Mouse (Mus musculus) liver, adult (tissue): ENCODE measurements around the gene Nfkb2.
A peak's percentile ranks its signal among the peaks of the same experiment; 100 is the strongest.

Source experiments
- GATA4 ChIP-seq: IDR thresholded peaks from 2 replicates; pipeline ENCODE4 v1.6.1; 2014; ENCODE audit warnings: mild to moderate bottlenecking, low read length; ENCODE audit not compliant: insufficient replicate concordance

Nfkb2 gene

DNA sequence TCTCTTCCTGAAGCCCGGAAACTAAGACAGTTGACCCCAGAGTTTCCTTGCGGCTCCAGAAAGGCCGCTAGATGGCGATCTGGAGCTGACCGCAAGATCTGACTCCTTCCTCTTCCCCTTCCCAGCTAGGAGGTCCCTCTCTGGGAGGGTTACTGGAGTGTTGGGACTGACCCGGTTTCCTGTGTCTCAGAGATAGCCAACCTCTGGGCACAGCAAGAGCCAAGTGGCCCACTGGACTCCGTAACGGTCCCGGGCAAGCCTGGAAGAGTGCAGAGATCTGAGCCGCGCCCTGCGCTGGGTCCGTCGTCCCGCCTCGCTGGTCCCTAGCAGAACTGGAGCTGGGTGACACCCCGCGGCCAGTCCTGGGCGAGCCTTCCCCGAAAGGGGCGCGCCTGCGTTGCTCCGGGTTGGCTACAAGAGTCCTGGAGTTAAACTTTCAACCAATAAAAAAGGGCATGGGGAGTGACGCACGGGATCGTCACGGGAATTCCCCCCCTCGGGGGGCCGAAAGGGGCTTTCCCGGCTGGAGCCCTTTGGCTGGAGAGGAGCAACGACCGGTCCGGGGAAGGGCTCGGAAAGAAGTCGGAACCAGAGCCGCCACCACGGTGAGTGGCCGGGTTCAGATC lies at the start of gene Nfkb2:
Nfkb2 (plus strand) TSS at position 105 of the 626 bp plus-strand sequence.
- TF ChIP-seq GATA4: peak; percentile 67; the same call in 1 of the 2 replicates

DNA sequence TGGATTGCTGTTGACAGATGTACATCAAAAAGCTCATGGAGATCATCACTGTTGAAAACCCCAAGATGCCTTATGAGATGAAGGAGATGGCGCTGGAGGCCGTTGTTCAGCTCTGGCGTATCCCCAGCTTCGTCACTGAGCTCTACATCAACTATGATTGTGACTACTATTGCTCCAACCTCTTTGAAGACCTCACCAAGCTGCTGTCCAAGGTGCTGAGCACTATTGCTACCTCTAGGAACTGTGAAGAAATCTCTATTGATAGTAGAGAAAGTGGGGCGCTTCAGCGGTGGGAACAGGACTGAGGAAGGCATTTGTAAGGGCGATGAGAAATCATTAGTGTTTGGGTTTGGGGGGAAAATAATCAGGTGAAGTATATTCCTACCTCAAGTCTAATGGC lies 39.4 kb upstream of the Nfkb2 start:
- TF ChIP-seq GATA4: no peak

DNA sequence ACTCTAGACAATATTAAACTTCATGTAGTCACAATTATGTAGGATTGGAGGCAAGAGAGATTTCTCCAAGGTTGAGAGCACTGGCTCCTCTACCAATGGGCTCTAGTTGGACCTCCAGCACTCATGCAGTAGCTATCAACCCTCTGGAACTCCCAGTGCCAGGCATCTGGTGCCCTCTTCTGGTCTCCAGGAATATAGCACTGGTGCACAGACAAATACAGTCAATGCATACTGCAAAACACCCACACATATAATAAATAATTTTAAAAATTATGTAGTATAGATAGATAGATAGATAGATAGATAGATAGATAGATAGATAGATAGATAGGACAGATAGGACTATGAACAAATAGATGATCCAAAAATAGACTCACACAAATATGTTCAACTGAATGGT lies 28.8 kb upstream of the Nfkb2 start:
- TF ChIP-seq GATA4: no peak

DNA sequence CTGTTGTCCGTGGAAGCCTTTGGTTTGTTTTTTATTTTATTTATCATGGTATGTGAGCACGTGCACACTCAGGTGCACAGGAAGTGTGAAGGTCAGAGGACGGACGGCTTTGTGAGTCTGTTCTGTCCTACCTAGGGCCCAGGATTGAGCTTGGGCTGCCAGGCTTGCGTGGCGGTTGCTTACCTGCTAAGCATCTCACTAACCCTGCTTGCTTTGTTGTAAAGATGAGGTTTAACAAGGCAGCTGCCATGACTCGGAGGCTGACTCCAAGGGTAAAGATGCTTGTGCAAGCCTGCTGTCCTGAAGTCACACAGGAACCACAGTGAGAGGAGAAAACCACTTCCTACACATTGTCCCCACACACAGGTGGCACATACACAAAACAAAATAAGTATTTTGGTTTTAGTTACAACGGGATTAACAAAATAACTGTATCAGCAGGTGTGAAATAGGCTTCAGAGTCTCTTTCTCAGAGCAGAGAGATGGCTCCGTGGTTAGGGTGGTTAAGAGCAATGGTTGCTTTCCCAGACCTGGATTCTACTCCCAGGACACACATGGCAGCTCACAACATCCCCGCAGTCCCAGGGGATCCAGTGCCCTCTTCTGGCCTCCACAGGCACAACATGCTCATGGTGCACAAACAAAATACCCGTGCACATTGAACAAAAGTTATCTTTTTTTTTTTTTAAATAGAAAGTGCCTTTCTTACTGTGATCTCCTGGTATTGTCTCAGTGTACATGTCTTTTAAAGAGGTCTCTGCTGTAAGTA lies 21.9 kb upstream of the Nfkb2 start:
- no peak for TF ChIP-seq GATA4

DNA sequence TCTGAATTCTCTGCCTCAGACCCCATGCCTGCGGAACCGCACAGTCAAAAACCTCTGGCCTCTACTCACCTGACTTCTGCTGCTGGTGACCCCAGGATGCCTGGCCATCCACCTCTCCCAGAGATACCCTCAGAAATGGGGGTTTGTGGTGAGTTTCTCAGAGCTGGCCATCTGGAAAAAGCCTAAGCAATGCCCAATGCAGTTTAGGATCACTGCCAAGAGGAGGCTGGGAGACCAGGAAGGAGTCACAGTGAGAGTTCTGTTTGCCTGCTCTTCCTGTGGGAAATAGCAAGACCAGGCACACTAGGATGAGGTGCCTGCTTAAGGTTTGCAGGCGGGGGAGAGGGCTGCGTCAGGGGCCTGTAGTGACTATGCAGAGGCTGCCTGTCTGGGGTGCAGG lies 19.4 kb upstream of the Nfkb2 start:
- no peak for TF ChIP-seq GATA4

DNA sequence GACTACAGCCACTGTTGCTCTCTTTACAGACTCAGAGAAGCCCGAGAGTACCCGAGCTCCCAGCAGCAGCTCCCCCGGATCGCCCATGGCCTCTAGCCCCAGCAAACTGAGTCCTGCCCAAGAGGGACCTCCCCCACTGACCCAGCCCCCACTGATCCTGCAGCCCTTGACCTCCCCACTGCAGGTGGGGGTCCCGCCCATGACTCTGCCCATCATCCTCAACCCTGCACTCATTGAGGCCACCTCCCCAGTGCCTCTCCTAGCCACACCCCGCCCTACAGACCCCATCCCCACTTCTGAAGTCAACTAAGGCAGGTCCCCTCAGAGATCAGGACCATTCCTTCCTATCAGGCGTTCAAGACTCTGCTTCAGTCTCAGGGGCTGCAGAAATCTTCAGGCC lies 18.5 kb upstream of the Nfkb2 start:
- no peak for TF ChIP-seq GATA4

DNA sequence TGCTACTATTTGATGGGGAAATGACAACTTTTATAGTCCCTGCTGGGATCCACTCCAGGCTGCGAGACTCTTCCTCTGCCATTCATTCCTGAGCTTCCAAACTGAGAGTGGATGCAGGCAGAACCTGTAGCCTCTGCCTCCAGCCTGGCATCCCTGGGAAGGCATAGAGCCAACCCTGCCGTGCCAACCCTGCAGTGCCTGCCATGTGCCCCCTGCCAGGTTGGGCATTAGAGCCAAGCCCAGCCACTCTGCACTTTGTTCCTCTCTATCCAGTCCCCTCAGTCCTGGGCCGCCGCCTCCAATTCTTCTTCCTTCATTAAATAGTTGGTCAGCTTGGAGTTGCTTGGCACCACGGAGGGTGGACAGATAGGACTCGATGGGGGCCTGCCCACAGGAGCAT lies 18.1 kb upstream of the Nfkb2 start:
- no peak for TF ChIP-seq GATA4

DNA sequence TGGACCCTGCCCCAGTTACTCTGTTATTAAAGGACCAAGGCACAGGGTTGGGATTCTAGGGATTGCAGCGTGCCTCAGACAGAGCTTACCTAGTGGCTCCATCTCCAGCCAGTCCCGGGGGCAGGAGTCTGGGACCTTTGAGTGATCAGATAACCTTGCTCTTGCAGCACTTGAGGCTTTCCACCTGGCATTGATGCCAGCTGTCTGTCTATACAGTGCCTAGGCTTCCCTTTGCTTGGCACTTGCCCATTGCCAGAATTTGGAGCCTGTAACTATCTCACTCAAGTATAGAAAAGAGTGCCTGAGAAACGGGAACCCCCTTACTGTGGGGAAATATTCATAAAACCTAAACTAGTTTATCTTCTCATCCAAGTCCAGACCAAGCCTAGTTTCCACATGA lies 17.2 kb upstream of the Nfkb2 start:
- TF ChIP-seq GATA4: no peak

DNA sequence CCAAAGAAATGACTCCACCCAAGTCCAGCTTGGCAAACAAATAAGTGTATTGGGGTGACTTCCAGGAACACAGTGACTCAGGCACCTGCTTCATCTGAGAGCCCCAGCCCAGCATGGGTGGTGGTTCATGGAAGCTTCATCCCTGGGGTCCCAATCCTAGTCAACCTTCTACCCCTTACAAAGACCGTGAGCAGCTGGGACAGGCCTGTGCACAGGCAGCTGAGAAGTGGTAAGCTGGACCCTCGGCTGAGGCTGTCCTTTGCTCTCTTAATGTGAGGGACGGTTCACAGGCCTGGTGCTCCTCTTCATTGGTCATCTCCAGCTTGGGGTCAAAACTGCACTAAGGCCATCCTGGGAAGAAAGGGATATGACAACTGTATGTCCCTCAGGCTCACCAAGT lies 16.6 kb upstream of the Nfkb2 start:
- TF ChIP-seq GATA4: no peak

DNA sequence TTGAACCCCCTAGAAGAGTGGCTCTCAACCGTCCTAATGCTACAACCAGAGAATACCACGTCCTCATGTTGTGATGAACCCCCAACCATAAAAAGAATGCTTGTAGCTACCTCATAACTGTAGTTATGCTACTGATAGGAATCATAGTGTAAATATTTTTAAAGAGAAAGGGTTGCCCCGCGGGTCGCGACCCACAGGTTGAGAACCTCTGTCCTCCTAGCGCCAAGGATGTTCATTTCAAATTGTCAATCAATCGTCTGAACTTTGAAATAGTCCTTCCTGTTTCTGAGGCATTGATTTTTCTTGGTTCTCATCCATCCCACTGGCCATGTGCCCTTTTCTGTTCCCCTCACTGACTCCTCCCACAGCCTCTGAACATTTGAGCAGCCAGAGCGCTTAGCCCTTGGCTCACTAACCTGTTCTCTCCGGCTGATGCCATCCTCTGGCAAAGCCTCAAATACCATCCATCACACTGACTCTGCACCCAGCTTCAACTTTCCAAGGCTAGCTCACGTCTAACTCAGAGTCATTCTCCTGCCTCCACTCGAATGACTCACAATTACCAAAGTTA lies 13.5 kb upstream of the Nfkb2 start:
- TF ChIP-seq GATA4: peak; percentile 50; the same call in 1 of the 2 replicates

DNA sequence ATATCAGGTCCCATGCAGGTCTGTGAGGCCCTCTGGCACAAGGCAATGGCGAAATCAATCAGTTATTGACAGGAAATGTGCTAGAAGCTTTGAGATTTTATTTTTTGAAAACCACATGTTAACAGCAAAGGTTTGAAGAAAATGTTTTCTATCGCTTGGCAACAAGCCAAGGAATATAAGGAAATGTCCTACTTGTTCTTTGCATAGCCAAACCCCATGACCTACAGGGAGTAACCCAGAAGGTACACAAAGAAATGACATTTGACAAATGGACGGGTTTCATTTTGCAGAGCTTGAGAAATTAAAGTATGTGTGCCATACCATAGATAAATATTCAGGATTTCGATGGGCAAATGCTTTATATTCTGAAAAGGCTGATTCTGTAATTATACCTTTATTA lies 7.2 kb upstream of the Nfkb2 start:
- TF ChIP-seq GATA4: no peak

DNA sequence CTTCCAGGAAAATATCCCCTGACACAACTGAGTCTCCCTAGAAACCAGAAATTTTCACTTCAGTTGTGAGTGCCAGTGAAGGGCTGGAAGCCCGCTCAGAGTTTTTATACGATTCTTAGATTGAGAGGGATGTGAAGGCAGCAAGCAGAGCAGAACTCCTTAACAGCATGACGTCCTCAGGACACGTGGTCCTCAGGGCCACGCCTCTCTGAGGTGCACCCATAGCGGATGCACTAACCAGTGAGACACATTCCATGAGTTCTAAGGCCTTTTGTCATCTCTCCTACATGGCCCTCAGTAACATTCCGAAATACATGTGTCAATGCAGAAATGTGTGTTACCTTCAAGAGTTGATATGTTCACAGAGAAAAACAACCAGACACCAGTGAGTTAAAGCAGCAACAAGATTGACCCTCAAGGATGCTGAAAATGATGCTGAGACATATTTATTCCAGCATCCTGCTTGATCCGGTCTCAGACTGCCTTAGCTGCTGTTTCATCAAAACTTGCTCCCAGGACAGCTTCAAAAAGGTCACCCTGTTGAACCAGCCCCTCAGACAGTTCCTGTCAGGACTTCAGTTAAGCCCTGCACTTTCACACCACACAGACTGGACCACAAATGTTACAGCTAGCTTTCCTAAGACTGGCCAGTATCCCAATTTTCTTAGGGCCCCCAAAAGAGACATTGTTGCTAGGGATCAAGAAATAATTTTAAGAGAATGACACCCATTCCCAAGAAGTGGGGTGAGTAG lies 3.6 kb upstream of the Nfkb2 start:
- no peak for TF ChIP-seq GATA4

DNA sequence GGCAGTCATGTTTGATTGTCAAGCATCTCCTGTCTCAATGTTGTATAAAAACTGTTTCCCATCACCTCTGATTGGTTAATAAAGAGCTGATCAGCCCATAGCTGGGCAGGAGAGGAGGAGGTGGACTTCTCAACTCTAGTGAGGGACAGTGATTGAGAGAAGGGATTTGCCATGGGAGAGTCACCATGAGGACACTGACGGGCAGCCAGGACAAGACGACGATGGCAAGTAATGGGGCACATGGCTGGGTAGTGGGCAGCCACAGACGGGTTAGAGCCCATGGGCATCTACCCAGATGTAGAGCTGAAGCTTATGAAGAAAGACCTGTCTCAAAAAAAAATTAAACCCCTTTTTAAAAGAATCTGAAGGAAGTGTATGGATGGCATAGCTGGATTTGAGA lies 1.6 kb upstream of the Nfkb2 start:
- no peak for TF ChIP-seq GATA4

DNA sequence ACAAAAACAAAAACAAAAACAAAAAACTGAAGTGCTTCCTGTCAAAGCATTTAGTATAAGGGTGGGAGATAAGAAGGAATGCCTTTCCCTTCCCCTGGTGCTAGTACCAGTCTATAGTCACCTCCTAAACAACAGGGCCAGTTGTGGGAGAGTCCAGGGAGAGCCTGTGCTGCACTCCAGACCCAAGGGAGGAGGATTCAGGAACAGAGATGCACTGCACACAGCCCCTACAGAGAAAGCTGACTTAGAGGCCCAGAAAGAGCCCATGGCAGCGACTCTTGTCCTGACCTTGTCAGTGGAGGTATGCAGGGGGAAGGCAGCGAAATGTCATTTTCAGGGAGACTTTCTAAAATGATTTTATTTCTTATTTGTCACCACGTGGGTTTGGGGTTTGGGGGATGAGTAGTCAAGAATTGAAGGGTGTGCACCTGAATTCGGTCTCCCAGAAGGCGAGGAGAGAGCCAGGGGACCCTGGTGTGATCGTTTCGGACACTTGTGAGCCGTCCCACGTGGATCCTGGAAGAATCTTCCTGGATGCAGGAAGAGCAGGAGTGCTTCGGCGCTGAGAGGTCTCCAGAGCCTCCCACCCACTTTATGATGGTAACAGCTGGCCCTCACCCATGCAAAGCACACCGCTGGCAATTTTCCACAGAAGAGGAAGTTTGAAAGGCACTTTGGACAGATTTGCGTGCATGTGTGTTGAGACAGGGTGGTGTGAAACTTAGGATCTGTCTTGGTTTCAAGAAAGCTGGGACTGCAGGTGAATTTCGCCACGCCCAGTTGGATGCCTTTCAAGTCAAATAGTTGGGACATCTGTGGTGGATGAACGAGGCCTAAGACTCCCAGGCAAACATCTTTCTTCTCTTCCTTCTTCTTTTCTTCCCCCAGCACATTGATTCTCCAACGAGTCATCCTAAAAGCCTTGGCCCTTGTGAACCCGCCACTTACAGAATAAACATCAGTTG lies 587 bp upstream of the Nfkb2 start:
- TF ChIP-seq GATA4: no peak
